Mouse (Mus musculus): Measurements from ENCODE around the gene Fgfr2. TPM values are rescaled to one million over a fixed set of nuclear protein-coding genes. Genes with fewer than 3 reads are reported as not detected.

The Fgfr2 gene
- polyA plus RNA-seq, 1 experiment from 2014 or later: 11.2 TPM

DNA sequence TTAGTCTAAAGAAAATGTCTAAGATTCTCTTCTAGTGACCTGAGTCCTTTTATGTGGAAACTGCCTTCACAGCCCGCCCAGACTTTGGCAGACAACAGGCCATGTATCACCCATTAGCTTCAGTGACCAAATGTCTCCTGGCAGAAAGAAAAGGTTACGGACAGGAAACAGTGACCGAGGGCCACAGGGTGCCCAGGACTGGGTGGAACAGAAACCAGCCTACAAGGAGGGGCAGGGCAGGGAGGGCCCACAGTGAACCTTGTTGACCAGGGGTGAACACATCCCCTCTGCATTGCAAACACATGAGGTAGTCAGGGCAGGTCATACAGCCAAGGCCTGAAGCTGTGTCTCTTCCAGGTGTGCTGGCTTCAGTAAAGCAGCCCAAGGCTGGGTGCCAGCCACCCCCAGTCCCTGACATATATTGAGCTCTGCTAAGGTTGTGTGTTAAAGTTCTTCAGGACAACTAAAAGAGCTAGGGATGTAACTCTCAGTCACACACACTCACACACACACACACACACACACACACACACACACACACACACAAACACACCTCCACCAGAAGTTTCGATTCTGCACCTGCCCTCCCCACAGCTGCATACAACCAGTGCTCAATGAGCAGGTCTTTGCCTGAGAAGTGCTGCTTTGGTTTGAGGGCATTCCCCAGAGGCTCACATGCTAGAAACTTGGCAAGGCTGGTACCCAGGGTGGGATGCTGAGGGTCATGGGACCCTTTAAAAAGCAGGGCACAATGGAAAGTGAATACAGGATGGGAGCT, 855.2 kb downstream of the Fgfr2 start:
- H3K9me3 ChIP-seq (ENCODE audit: low read length): no peaks in the 10 kb centered on the region
- no peak for DNase-seq

DNA sequence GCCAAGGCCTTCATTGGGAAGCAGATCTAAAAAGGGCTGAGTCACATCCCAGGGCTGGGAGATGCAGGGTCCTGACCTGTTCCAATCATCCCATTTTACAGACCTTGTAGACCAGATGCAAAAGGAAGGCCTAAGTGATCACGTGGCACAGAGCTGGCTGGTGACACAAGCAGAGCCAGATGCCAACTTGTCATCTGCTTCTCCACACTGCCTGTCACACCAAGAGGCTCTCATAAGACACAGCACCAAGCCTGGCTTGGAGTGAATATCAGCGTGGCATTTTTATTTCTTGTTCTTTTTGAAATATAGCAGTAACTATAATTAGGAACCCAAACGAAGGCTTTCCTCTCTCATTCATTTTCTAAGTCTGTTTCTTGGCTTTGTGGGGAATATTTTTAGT, 858.4 kb downstream of the Fgfr2 start:
- peaks cover 5% of the 10 kb centered on the region for H3K4me1 ChIP-seq (ENCODE audit: insufficient read depth)
- no peak overlapping the region for H3K4me3 ChIP-seq (ENCODE audit: low read depth, low read length)
- H3K4me2 ChIP-seq (ENCODE audit: low read depth, low read length): no peak overlapping the region
- H3K9me3 ChIP-seq (ENCODE audit: low read length): no peaks in the 10 kb centered on the region
- 71% methylated on average over 3 of the region's 3 CpGs for WGBS (ENCODE audit: insufficient replicate concordance)
- no peaks in the 10 kb centered on the region for H3K27me3 ChIP-seq (ENCODE audit: insufficient read depth, low read length)
- ATAC-seq: no peak
- no peak overlapping the region for H3K9ac ChIP-seq (replicated peaks)
- no peak for DNase-seq
- no peak for TF ChIP-seq CTCF (IDR thresholded peaks at IDR 0.05; ENCODE audit: low read depth)
- H3K36me3 ChIP-seq (replicated peaks; ENCODE audit: insufficient read depth, low read length): peaks cover 24% of the 10 kb centered on the region
- no peak overlapping the region for H3K27ac ChIP-seq (ENCODE audit: low read depth)

More for the DNA sequence above, 855.2 kb downstream of the Fgfr2 start:
- Histone ChIP-seq H3K27ac (ENCODE audit: low read depth) (no peak overlapping the region), H3K27me3 (ENCODE audit: insufficient read depth, low read length) (no peaks in the 10 kb centered on the region), H3K36me3 (replicated peaks; ENCODE audit: insufficient read depth, low read length) (peaks cover 18% of the 10 kb centered on the region), H3K4me1 (ENCODE audit: insufficient read depth) (peaks cover under 1% of the 10 kb centered on the region), H3K4me2 (ENCODE audit: low read depth, low read length) (no peak overlapping the region), H3K9ac (replicated peaks) (no peak overlapping the region), H3K4me3 (ENCODE audit: low read depth, low read length) (no peak overlapping the region)
- 84% methylated on average over 4 of the region's 4 CpGs for WGBS (ENCODE audit: insufficient replicate concordance)
- TF ChIP-seq EP300 (IDR thresholded peaks at IDR 0.05; ENCODE audit: low read depth) (no peak), CTCF (IDR thresholded peaks at IDR 0.05; ENCODE audit: low read depth) (no peak)
- no peak for ATAC-seq

DNA sequence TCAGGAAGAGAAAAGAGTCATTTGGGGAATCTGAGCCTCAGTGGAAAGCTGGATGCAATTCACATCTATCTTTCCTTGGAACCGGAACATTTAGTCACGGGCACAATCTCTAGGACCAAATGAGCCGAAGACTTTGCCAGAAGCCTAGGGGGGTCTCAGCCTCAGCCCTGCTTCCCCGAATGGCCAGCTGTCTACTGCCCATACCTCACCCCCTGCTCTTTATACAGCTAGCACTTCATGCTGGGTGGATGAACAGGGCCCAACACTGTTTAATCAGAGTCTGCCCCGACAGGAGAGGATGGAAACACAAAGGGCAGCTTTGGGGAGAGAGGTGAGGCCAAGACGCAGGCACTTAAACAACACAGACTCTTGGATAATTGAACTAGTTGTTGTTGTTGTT, 860.0 kb downstream of the Fgfr2 start:
- no peak overlapping the region for H3K4me3 ChIP-seq (ENCODE audit: low read depth, low read length)
- no peak overlapping the region for H3K4me2 ChIP-seq (ENCODE audit: low read depth, low read length)
- H3K4me1 ChIP-seq (ENCODE audit: insufficient read depth): peaks cover 5% of the 10 kb centered on the region
- DNase-seq: no peak
- no peak overlapping the region for H3K9ac ChIP-seq (replicated peaks)
- no peak overlapping the region for H3K27ac ChIP-seq (ENCODE audit: low read depth)
- TF ChIP-seq CTCF (IDR thresholded peaks at IDR 0.05; ENCODE audit: low read depth): no peak
- TF ChIP-seq EP300 (IDR thresholded peaks at IDR 0.05; ENCODE audit: low read depth): no peak
- H3K27me3 ChIP-seq (ENCODE audit: insufficient read depth, low read length): no peaks in the 10 kb centered on the region
- 80% methylated on average over 6 of the region's 6 CpGs for WGBS (ENCODE audit: insufficient replicate concordance)
- no peaks in the 10 kb centered on the region for H3K9me3 ChIP-seq (ENCODE audit: low read length)
- ATAC-seq: no peak
- peaks cover 24% of the 10 kb centered on the region for H3K36me3 ChIP-seq (replicated peaks; ENCODE audit: insufficient read depth, low read length)

DNA sequence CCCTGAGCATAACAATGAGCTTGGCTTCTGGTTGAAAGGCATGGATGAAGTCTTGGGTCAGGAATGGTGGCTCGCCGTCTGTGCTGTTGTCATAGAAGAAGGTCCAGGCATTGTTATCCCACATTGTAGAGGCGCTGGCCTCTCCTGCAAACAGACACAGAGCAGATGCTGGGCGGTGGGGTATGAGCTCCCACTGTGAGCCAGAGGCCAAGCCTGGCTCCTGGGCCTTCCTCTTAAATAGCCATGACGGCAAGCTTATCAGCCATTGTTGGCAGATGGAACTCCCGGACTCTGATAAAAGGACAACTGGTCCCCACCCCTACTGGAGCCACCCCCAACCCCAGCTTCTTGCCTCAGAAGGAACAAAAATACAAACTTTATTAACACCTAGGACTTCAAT, 860.5 kb downstream of the Fgfr2 start:
- WGBS (ENCODE audit: insufficient replicate concordance): 56% methylated on average over 6 of the region's 6 CpGs
- peaks cover 22% of the 10 kb centered on the region for H3K36me3 ChIP-seq (replicated peaks; ENCODE audit: insufficient read depth, low read length)
- H3K27ac ChIP-seq (ENCODE audit: low read depth): no peak overlapping the region
- DNase-seq (peak; percentile 19), ATAC-seq (peak; percentile 37; the same call in 1 of the 2 replicates)
- H3K9me3 ChIP-seq (ENCODE audit: low read length): no peaks in the 10 kb centered on the region
- TF ChIP-seq EP300 (IDR thresholded peaks at IDR 0.05; ENCODE audit: low read depth) (no peak), CTCF (IDR thresholded peaks at IDR 0.05; ENCODE audit: low read depth) (no peak)
- H3K9ac ChIP-seq (replicated peaks): no peak overlapping the region
- H3K4me2 ChIP-seq (ENCODE audit: low read depth, low read length): peak overlapping the region; percentile 38; the same call in 1 of the 2 replicates
- no peak overlapping the region for H3K4me3 ChIP-seq (ENCODE audit: low read depth, low read length)
- H3K4me1 ChIP-seq (ENCODE audit: insufficient read depth): peaks cover 5% of the 10 kb centered on the region
- no peaks in the 10 kb centered on the region for H3K27me3 ChIP-seq (ENCODE audit: insufficient read depth, low read length)

DNA sequence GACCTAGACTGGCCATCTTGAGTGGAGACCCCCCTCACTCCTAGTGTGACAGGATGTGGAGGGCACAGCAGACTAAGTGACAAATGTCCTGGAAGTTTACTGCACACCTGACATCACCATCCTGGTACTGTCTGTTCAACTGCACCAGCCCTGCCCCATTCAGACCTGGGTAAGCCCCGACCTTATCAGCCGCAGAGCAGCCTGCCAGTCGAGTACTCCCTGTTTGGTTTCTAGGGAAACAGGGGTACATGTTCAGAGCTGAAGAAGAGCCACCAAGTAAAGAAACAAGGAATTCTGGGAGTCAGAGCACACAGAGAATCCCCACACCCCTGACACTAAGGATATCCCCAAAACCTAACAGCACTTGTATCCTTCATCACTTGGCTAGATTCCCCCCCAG, 861.3 kb downstream of the Fgfr2 start:
- DNase-seq (peak; percentile 47), ATAC-seq (peak; percentile 92)
- WGBS (ENCODE audit: insufficient replicate concordance): 35% methylated on average over 3 of the region's 3 CpGs
- Histone ChIP-seq H3K9ac (replicated peaks) (no peak overlapping the region), H3K27me3 (ENCODE audit: insufficient read depth, low read length) (no peaks in the 10 kb centered on the region), H3K4me1 (ENCODE audit: insufficient read depth) (peaks cover 5% of the 10 kb centered on the region), H3K36me3 (replicated peaks; ENCODE audit: insufficient read depth, low read length) (peaks cover 20% of the 10 kb centered on the region), H3K4me2 (ENCODE audit: low read depth, low read length) (peak overlapping the region; percentile 38), H3K4me3 (ENCODE audit: low read depth, low read length) (no peak overlapping the region), H3K9me3 (ENCODE audit: low read length) (no peaks in the 10 kb centered on the region), H3K27ac (ENCODE audit: low read depth) (no peak overlapping the region)
- no peak for TF ChIP-seq CTCF (IDR thresholded peaks at IDR 0.05; ENCODE audit: low read depth)
- peak; percentile 67; the same call in 1 of the 2 replicates for TF ChIP-seq EP300 (IDR thresholded peaks at IDR 0.05; ENCODE audit: low read depth)

DNA sequence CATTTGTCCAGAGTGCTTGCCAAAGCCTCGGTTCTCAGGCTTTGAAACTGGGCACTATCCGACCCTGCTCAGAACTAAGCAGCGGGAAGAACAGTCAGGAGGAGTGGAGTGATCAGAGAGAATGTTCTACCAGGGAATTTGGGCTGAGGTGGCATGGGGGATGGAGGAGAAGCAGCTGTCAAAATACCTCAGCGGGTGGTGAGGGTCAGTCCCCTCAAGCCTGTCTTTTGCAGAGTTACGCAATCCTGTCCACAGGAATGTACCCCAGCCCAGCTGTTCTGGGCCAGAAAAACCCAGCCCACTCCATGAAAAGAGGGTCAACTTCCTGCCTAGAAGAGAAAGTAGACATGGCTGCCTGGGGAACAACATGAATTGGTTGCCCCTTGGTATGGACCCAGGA, 862.5 kb downstream of the Fgfr2 start:
- TF ChIP-seq CTCF (IDR thresholded peaks at IDR 0.05; ENCODE audit: low read depth) (no peak), EP300 (IDR thresholded peaks at IDR 0.05; ENCODE audit: low read depth) (no peak)

More for the DNA sequence above, 862.5 kb downstream of the Fgfr2 start:
- H3K4me1 ChIP-seq (ENCODE audit: insufficient read depth): peaks cover 5% of the 10 kb centered on the region
- 70% methylated on average over 5 of the region's 5 CpGs for WGBS (ENCODE audit: insufficient replicate concordance)
- H3K4me2 ChIP-seq (ENCODE audit: low read depth, low read length): no peak overlapping the region
- ATAC-seq (no peak), DNase-seq (no peak)
- H3K36me3 ChIP-seq (replicated peaks; ENCODE audit: insufficient read depth, low read length): peaks cover 17% of the 10 kb centered on the region
- no peaks in the 10 kb centered on the region for H3K27me3 ChIP-seq (ENCODE audit: insufficient read depth, low read length)
- no peak overlapping the region for H3K9ac ChIP-seq (replicated peaks)
- no peak overlapping the region for H3K4me3 ChIP-seq (ENCODE audit: low read depth, low read length)
- no peaks in the 10 kb centered on the region for H3K9me3 ChIP-seq (ENCODE audit: low read length)
- H3K27ac ChIP-seq (ENCODE audit: low read depth): no peak overlapping the region

All from liver, postnatal 0 days (tissue).